Mouse (Mus musculus): ENCODE results near the gene H2afy. TPM values are rescaled to one million over a fixed set of nuclear protein-coding genes. Genes with fewer than 3 reads are reported as not detected.

H2afy gene
- polyA plus RNA-seq, 1 experiment, result 331 TPM

- Histone ChIP-seq H3K4me1 (peaks cover 56% of the 10 kb centered on the region), H3K9me3 (no peaks in the 10 kb centered on the region), H3K36me3 (replicated peaks; ENCODE audit: low read length) (peaks cover 20% of the 10 kb centered on the region), H3K27me3 (replicated peaks) (no peaks in the 10 kb centered on the region), H3K4me3 (replicated peaks) (peak overlapping the region; percentile 97)
- TF ChIP-seq FLI1 (IDR thresholded peaks at IDR 0.05; ENCODE audit: low read length), result no peak
- no peak for TF ChIP-seq GATA1 (IDR thresholded peaks at IDR 0.05; ENCODE audit: borderline replicate concordance, low read length)
These were observed 1.5 kb downstream of the H2afy start for GRCm38 (mm10) chr13:56134631-56135181.

- H3K36me3 ChIP-seq (replicated peaks; ENCODE audit: low read length), result peaks cover 23% of the 10 kb centered on the region
- TF ChIP-seq FLI1 (IDR thresholded peaks at IDR 0.05; ENCODE audit: low read length) (no peak), GATA1 (IDR thresholded peaks at IDR 0.05; ENCODE audit: borderline replicate concordance, low read length) (no peak)
- no peaks in the 10 kb centered on the region for H3K9me3 ChIP-seq
- H3K4me3 ChIP-seq (replicated peaks), result peak overlapping the region; percentile 97
- peaks cover 59% of the 10 kb centered on the region for H3K4me1 ChIP-seq
- no peaks in the 10 kb centered on the region for H3K27me3 ChIP-seq (replicated peaks)
These were observed 2.1 kb downstream of the H2afy start for GRCm38 (mm10) chr13:56134031-56134430.

DNA sequence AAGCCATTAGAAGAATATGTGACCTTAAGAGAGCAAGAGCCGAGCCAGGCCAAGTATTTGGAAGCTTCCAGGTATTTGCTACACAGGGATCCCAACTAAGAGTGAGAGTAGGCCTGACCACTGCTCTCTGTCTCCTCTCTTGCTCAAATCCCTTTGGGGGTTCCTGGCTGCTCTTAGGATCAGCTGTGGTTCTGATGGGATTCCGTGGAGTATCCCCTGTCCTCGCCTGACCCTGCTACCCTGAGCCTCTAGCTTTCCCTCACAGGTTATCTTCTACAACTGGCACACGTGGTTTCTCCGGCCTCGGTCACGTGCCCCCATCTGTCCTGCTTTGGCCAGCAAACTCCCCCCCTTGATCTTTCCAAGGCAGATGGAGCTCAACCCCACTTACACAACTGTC is 3.2 kb downstream of the H2afy start:
- Histone ChIP-seq H3K4me3 (replicated peaks) (peak overlapping the region; percentile 86), H3K4me1 (peaks cover 63% of the 10 kb centered on the region)

GRCm38 (mm10) chr13:56132326-56132936 is 3.7 kb downstream of the H2afy start:
- Histone ChIP-seq H3K4me3 (replicated peaks) (peak overlapping the region; percentile 84), H3K9me3 (no peaks in the 10 kb centered on the region), H3K27me3 (replicated peaks) (no peaks in the 10 kb centered on the region), H3K4me1 (peaks cover 63% of the 10 kb centered on the region), H3K36me3 (replicated peaks; ENCODE audit: low read length) (peaks cover 37% of the 10 kb centered on the region)
- TF ChIP-seq GATA1 (IDR thresholded peaks at IDR 0.05; ENCODE audit: borderline replicate concordance, low read length), result no peak
- TF ChIP-seq FLI1 (IDR thresholded peaks at IDR 0.05; ENCODE audit: low read length), result no peak

More for the DNA sequence above, 3.2 kb downstream of the H2afy start:
- no peaks in the 10 kb centered on the region for H3K27me3 ChIP-seq (replicated peaks)
- H3K36me3 ChIP-seq (replicated peaks; ENCODE audit: low read length), result peaks cover 32% of the 10 kb centered on the region
- TF ChIP-seq GATA1 (IDR thresholded peaks at IDR 0.05; ENCODE audit: borderline replicate concordance, low read length) (no peak), FLI1 (IDR thresholded peaks at IDR 0.05; ENCODE audit: low read length) (no peak)
- H3K9me3 ChIP-seq, result no peaks in the 10 kb centered on the region

DNA sequence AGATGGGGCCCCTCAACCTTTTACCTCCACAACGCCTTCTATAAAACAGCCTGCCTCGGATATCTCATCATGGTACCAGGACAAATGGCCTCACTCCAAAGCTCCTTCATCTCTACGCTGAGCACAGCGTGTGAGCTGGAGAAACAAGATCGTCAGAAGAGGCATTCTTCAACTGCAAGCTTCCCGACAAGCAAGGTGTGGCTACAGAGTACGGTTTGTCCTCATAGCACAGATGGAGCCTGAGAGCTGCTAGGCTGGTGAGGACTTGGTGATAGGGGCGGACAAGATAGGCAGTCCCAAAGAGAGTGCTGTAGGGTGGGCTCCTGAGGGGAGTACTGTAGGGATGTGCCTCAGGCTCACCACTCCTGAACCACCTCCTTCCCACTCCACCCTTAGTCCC is 5.6 kb downstream of the H2afy start:
- TF ChIP-seq GATA1 (IDR thresholded peaks at IDR 0.05; ENCODE audit: borderline replicate concordance, low read length), result no peak
- no peak for TF ChIP-seq FLI1 (IDR thresholded peaks at IDR 0.05; ENCODE audit: low read length)
- Histone ChIP-seq H3K36me3 (replicated peaks; ENCODE audit: low read length) (peaks cover 56% of the 10 kb centered on the region), H3K9me3 (no peaks in the 10 kb centered on the region), H3K4me3 (replicated peaks) (no peak overlapping the region), H3K4me1 (peaks cover 53% of the 10 kb centered on the region), H3K27me3 (replicated peaks) (no peaks in the 10 kb centered on the region)

DNA sequence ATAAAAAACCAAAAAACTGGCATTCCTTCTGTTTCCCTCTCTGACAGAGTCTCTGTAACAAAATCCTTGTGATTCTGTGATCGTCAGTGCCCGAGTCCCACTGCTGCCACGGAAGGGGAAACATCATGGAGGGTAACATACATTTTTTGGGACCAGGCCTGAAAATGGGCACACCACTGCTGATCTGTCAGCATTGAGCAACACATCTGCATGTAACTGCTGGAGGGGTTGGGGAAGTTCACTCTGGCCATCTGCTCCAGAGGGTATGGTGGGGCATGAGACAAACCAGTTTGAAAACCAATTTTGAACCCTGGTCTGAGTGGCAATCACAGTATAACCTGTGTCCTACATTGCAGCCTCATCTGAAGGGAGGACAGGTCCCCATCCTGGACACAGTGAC is 6.6 kb downstream of the H2afy start:
- H3K4me1 ChIP-seq, result peaks cover 61% of the 10 kb centered on the region
- no peaks in the 10 kb centered on the region for H3K9me3 ChIP-seq
- TF ChIP-seq FLI1 (IDR thresholded peaks at IDR 0.05; ENCODE audit: low read length) (no peak), GATA1 (IDR thresholded peaks at IDR 0.05; ENCODE audit: borderline replicate concordance, low read length) (no peak)
- H3K36me3 ChIP-seq (replicated peaks; ENCODE audit: low read length), result peaks cover 66% of the 10 kb centered on the region
- no peaks in the 10 kb centered on the region for H3K27me3 ChIP-seq (replicated peaks)
- no peak overlapping the region for H3K4me3 ChIP-seq (replicated peaks)

GRCm38 (mm10) chr13:56129014-56129413 is 7.1 kb downstream of the H2afy start:
- H3K9me3 ChIP-seq, result no peaks in the 10 kb centered on the region
- H3K36me3 ChIP-seq (replicated peaks; ENCODE audit: low read length), result peaks cover 72% of the 10 kb centered on the region
- peaks cover 59% of the 10 kb centered on the region for H3K4me1 ChIP-seq
- TF ChIP-seq GATA1 (IDR thresholded peaks at IDR 0.05; ENCODE audit: borderline replicate concordance, low read length), result no peak
- no peak for TF ChIP-seq FLI1 (IDR thresholded peaks at IDR 0.05; ENCODE audit: low read length)
- no peaks in the 10 kb centered on the region for H3K27me3 ChIP-seq (replicated peaks)
- H3K4me3 ChIP-seq (replicated peaks), result no peak overlapping the region

GRCm38 (mm10) chr13:56125632-56126031 is 10.5 kb downstream of the H2afy start:
- H3K4me1 ChIP-seq, result peaks cover 27% of the 10 kb centered on the region
- no peaks in the 10 kb centered on the region for H3K9me3 ChIP-seq
- H3K4me3 ChIP-seq (replicated peaks), result no peak overlapping the region
- TF ChIP-seq GATA1 (IDR thresholded peaks at IDR 0.05; ENCODE audit: borderline replicate concordance, low read length) (no peak), FLI1 (IDR thresholded peaks at IDR 0.05; ENCODE audit: low read length) (no peak)
- no peaks in the 10 kb centered on the region for H3K27me3 ChIP-seq (replicated peaks)
- H3K36me3 ChIP-seq (replicated peaks; ENCODE audit: low read length), result peaks cover 94% of the 10 kb centered on the region

GRCm38 (mm10) chr13:56123075-56123474 is 13.1 kb downstream of the H2afy start:
- Histone ChIP-seq H3K9me3 (no peaks in the 10 kb centered on the region), H3K36me3 (replicated peaks; ENCODE audit: low read length) (peaks cover 93% of the 10 kb centered on the region), H3K4me1 (peaks cover 20% of the 10 kb centered on the region; the same call in 1 of the 2 replicates), H3K27me3 (replicated peaks) (no peaks in the 10 kb centered on the region), H3K4me3 (replicated peaks) (no peak overlapping the region)
- TF ChIP-seq FLI1 (IDR thresholded peaks at IDR 0.05; ENCODE audit: low read length) (no peak), GATA1 (IDR thresholded peaks at IDR 0.05; ENCODE audit: borderline replicate concordance, low read length) (no peak)

DNA sequence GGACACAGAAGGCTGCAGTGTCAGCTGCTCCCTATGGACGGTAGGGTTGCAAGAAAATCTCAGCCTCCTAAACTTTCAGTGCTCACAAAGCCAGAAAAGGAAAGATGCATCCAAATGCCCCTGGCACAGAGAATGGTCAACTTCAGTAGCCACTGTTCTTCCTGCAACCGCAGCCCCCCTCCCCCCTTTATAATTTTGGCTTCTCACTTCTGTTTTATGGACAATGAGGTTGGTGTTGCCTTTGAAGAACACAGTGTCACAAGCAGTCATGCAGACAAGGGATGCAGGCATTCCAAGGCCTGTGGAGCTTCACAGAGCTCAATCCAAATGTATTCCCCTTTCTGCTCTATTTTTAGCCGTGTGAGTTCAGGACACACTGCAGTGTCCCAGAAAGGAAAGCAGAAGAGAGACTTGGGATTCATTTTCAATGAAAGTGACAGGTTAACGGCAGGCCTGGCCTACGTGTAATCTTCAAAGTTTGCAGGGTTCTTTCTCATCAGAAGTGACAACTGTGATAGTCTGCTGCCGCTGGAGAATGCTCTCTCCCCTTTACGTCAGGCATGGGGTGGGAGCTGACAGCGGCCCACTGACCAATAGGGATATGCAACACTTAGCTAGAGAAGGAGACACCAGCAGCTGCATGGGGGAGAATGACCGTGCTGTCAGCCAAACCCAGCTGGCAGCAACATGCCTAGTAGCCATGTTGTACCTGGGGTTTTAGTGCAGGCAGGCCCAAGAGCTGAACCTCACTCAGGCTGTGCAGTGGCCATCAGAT is 18.0 kb downstream of the H2afy start:
- H3K9me3 ChIP-seq, result no peaks in the 10 kb centered on the region
- TF ChIP-seq GATA1 (IDR thresholded peaks at IDR 0.05; ENCODE audit: borderline replicate concordance, low read length) (no peak), FLI1 (IDR thresholded peaks at IDR 0.05; ENCODE audit: low read length) (no peak)
- H3K27me3 ChIP-seq (replicated peaks), result no peaks in the 10 kb centered on the region
- peak overlapping the region; percentile 19 for H3K4me3 ChIP-seq (replicated peaks)
- peaks cover 43% of the 10 kb centered on the region for H3K4me1 ChIP-seq
- H3K36me3 ChIP-seq (replicated peaks; ENCODE audit: low read length), result peaks cover 90% of the 10 kb centered on the region

All from megakaryocyte, embryonic 14.5 days (primary cell).